Mouse (Mus musculus) brain, embryonic 14.5 days (tissue): ENCODE measurements around the gene Atf6.

Source experiments
- CTCF ChIP-seq: fragments of 200-500 bp; IDR thresholded peaks from 2 replicates; pipeline ENCODE4 v1.5.1; 2012; ENCODE audit warnings: inconsistent platforms, mild to moderate bottlenecking, moderate library complexity, borderline replicate concordance; ENCODE audit not compliant: insufficient read depth, insufficient read length; ENCODE audit errors: extremely low read depth
- POLR2A ChIP-seq: fragments of 200-500 bp; IDR thresholded peaks from 2 replicates; pipeline ENCODE4 v1.6.1; 2012; ENCODE audit warnings: mild to moderate bottlenecking, inconsistent platforms, borderline replicate concordance; ENCODE audit not compliant: poor library complexity, insufficient read depth, insufficient read length, severe bottlenecking; ENCODE audit errors: extremely low read depth

DNA sequence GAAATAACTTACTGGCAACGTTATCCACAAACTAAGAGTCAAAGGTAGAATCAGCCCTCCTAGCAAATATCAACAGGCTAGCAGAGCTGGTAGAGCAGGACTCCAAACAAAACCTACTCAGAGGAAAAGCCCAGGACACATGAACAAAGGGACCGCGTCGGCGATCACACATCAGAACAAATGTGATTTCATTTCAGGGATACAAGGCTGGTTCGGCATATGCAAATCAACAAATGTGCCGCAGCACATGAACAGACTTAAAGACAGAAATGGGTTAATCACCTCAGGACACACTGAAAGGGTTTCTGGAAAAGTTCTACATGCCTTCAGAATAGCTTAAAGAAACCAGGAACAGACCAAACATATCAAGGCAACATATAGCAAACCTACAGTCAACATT, 155.8 kb downstream of the Atf6 start:
- TF ChIP-seq POLR2A (no peak), CTCF (no peak)
